ENCODE assay signal across 21 mouse cellular contexts in genomic region chr5:71177316-71177715, GRCm38 (mm10).
"Had no signal": no experiment of that assay in that cellular context is flagged by ENCODE, and none has a peak within 500 bp of the region (broad histone marks: within the 10 kb centered on the region; RNA-seq: fewer than 3 reads in every experiment).

No protein-coding gene starts in this region.

- H3K36me3 ChIP-seq: intestine, embryonic 15.5 days; limb, embryonic 12.5 days; limb, embryonic 15.5 days; midbrain, embryonic 13.5 days; neural tube, embryonic 12.5 days had no signal

- H3K9me3 ChIP-seq: intestine, embryonic 15.5 days; limb, embryonic 12.5 days; limb, embryonic 15.5 days; midbrain, embryonic 13.5 days; neural tube, embryonic 12.5 days had no signal

- H3K27me3 ChIP-seq: intestine, embryonic 15.5 days; limb, embryonic 12.5 days; limb, embryonic 15.5 days; midbrain, embryonic 13.5 days; neural tube, embryonic 12.5 days had no signal

- H3K9ac ChIP-seq: intestine, embryonic 15.5 days; limb, embryonic 12.5 days; limb, embryonic 15.5 days; liver, embryonic 14.5 days; liver, postnatal 0 days; lung, embryonic 14.5 days; midbrain, embryonic 13.5 days; neural tube, embryonic 12.5 days had no signal

- H3K4me1 ChIP-seq: intestine, embryonic 15.5 days; limb, embryonic 12.5 days; limb, embryonic 15.5 days; midbrain, embryonic 13.5 days; neural tube, embryonic 12.5 days had no signal

- DNase-seq: kidney, adult 11 months; kidney, adult 8-10 months; kidney, postnatal 14 days; kidney, postnatal 4 days; left cerebral cortex, postnatal 4 days; liver, postnatal 0 days; lung, embryonic 14.5 days; right cerebral cortex, postnatal 25 days; spleen, adult 18-20 months; thymus, adult 2 months; thymus, postnatal 14 days; thymus, postnatal 4 days had no signal

- H3K4me2 ChIP-seq: intestine, embryonic 15.5 days; limb, embryonic 12.5 days; limb, embryonic 15.5 days; liver, embryonic 11.5 days; lung, embryonic 14.5 days; midbrain, embryonic 13.5 days; neural tube, embryonic 12.5 days had no signal

- H3K4me3 ChIP-seq: intestine, embryonic 15.5 days; limb, embryonic 12.5 days; limb, embryonic 15.5 days; midbrain, embryonic 13.5 days; neural tube, embryonic 12.5 days had no signal

- ATAC-seq: intestine, embryonic 15.5 days; liver, postnatal 0 days; lung, postnatal 0 days; midbrain, embryonic 13.5 days had no signal

- H3K27ac ChIP-seq: intestine, embryonic 15.5 days; limb, embryonic 12.5 days; limb, embryonic 15.5 days; liver, embryonic 14.5 days; macrophage; midbrain, embryonic 13.5 days; neural tube, embryonic 12.5 days had no signal
